In the genomic region with DNA sequence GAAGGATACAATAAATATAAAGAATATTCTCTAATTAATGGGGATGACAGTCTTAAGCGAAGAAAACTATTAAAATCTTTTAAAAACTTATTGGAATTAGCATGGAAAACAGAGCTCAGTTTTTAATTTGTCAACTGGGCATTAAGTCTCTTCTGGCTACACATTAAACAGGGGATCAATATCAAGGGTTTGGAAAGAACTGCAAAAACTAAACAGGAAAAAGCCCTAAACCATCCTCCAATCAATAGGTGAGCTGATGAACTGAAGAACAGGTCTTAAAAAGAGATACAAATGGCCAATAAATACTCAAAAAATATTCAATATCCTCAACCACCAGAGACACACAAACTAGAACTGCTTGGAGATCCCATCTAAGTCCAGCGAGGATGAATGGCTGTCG, we compare ENCODE assay signal across 34 mouse cellular contexts.
"Had no signal": no experiment of that assay in that cellular context is flagged by ENCODE, and none has a peak within 500 bp of the region (broad histone marks: within the 10 kb centered on the region; RNA-seq: fewer than 3 reads in every experiment).

No protein-coding gene starts in this region.

- ATAC-seq: hindbrain, embryonic 16.5 days; hindbrain, postnatal 0 days; inflammation-experienced regulatory T-cells, adult 6 months; intestine, embryonic 16.5 days; intestine, postnatal 0 days had no signal

- H3K36me3 ChIP-seq: heart, embryonic 12.5 days; heart, embryonic 13.5 days; heart, embryonic 15.5 days; hindbrain, embryonic 10.5 days; hindbrain, embryonic 12.5 days; hindbrain, embryonic 13.5 days; hindbrain, embryonic 15.5 days; intestine, embryonic 15.5 days; kidney, embryonic 15.5 days had no signal

- H3K4me3 ChIP-seq: heart, embryonic 12.5 days; heart, embryonic 13.5 days; heart, embryonic 15.5 days; hindbrain, embryonic 10.5 days; hindbrain, embryonic 12.5 days; hindbrain, embryonic 13.5 days; hindbrain, embryonic 15.5 days; intestine, embryonic 15.5 days; kidney, embryonic 15.5 days; layer of hippocampus, adult 2 months had no signal

- H3K4me2 ChIP-seq: heart, embryonic 11.5 days; heart, embryonic 12.5 days; heart, embryonic 13.5 days; heart, embryonic 15.5 days; hindbrain, embryonic 12.5 days; hindbrain, embryonic 13.5 days; hindbrain, embryonic 14.5 days; hindbrain, embryonic 15.5 days; intestine, embryonic 15.5 days; kidney, embryonic 15.5 days had no signal

- H3K9ac ChIP-seq: heart, embryonic 12.5 days; heart, embryonic 13.5 days; heart, embryonic 15.5 days; hindbrain, embryonic 12.5 days; hindbrain, embryonic 13.5 days; hindbrain, embryonic 14.5 days; hindbrain, embryonic 15.5 days; intestine, embryonic 15.5 days; kidney, embryonic 15.5 days had no signal

- DNase-seq: heart, postnatal 10 days; heart, postnatal 14 days; heart, postnatal 36 days; heart, postnatal 4 days; kidney, adult 11 months; kidney, adult 18-20 months; kidney, adult 2 months; kidney, adult 8-10 months; kidney, adult 9 months; kidney, postnatal 10 days; kidney, postnatal 14 days; kidney, postnatal 25 days; kidney, postnatal 36 days; kidney, postnatal 4 days; layer of hippocampus, adult 9-11 months; layer of hippocampus, postnatal 36 days had no signal

- H3K4me1 ChIP-seq: hindbrain, embryonic 15.5 days had no signal

- H3K27me3 ChIP-seq: heart, embryonic 12.5 days; heart, embryonic 13.5 days; heart, embryonic 15.5 days; hindbrain, embryonic 12.5 days; hindbrain, embryonic 13.5 days; hindbrain, embryonic 15.5 days; intestine, embryonic 15.5 days; kidney, embryonic 15.5 days had no signal

- H3K9me3 ChIP-seq: heart, embryonic 12.5 days; heart, embryonic 13.5 days; heart, embryonic 15.5 days; hindbrain, embryonic 10.5 days; hindbrain, embryonic 12.5 days; hindbrain, embryonic 13.5 days; hindbrain, embryonic 15.5 days; intestine, embryonic 15.5 days; kidney, embryonic 15.5 days had no signal

- H3K27ac ChIP-seq: heart, embryonic 13.5 days; heart, embryonic 15.5 days; hindbrain, embryonic 10.5 days; hindbrain, embryonic 12.5 days; hindbrain, embryonic 13.5 days; hindbrain, embryonic 14.5 days; hindbrain, embryonic 15.5 days; hindbrain, postnatal 0 days; intestine, embryonic 15.5 days; kidney, postnatal 0 days; layer of hippocampus, adult 2 months had no signal
